Mouse (Mus musculus): ENCODE results near the gene Rnf215. TPM values are rescaled to one million over a fixed set of nuclear protein-coding genes. Genes with fewer than 3 reads are reported as not detected.
"Not testable (repeated sequence)": the region's sequence is repeated elsewhere in the genome, so short reads cannot be mapped to it uniquely, and the experiment has no call there.

Rnf215 gene
- polyA plus RNA-seq, 1 experiment, result 23.4 TPM

GRCm38 (mm10) chr11:4113496-4113895 is 21.5 kb upstream of the Rnf215 start:
- no peak for DNase-seq (ENCODE audit: low read depth)

DNA sequence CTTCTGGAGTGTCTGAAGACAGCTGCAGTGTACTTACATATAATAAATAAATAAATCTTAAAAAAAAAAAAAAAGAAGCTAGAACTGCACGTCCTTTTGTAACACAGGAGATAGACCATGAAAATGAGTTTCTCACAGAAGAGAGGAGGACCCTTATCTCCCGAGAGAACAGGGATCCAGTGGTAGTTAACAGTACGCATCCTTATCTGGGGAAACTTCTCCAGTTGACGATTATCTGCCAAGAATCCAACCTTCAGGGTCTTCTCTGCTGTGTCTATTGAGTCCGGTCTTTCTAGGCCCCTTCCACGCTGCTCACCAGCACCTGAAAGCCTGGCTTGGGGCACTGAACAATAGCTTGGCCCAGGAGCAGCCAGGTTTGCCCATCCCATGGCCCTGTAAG is 21.0 kb upstream of the Rnf215 start:
- no peak for DNase-seq (ENCODE audit: low read depth)

DNA sequence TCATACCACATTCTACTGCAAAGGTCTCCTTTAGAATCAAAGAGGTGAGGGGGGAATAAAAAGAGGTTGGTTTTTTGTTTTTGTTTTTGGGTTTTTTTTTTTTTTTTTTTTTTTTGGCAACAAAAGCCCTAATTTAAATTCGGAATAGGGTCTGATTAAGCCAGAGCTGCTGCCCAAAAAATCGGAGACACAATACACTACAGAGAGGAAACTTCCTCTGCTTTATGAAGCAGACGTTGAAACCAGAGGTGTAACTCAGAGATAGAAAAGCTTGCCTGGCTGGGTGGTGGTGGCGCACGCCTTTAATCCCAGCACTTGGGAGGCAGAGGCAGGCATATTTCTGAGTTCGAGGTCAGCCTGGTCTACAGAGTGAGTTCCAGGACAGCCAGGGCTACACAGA is 20.5 kb upstream of the Rnf215 start:
- DNase-seq (ENCODE audit: low read depth), result not testable (repeated sequence)

GRCm38 (mm10) chr11:4115407-4115806 is 19.6 kb upstream of the Rnf215 start:
- DNase-seq (ENCODE audit: low read depth), result no peak

DNA sequence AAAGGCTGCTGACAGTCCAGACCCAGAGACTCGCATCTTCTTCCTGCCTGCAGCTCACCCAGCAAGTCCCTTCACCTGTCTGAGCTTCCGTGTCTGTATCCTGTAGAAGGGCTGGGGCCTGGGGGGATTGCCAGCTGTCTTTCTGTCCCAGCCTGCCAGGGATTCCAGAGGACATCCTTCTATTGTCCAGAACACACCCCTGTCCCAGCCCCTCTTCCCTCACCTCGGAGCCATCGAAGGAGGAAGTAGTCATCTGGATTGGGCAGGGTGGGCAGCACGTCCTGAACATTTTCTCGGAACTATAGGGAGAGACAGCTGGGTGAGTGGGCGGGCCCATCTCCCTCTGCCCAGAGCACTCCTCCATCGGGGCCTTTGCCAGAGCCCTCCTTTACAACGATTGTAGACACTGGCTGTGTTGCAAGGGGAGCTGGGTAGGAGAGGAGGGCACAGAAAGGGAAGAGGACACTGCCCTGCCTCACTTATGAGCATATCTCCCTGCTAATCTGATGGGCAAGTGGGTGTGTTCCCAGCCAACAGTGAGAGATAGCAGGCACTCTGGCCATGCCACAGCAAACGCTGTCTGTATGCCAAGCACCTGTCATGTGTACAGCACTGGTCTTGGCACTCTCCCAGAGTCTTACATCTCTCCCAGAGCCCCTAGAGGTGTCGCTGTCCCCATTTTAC is 18.4 kb upstream of the Rnf215 start:
- DNase-seq (ENCODE audit: low read depth), result no peak

- no peak for DNase-seq (ENCODE audit: low read depth)
Observed at GRCm38 (mm10) chr11:4117372-4118071, 17.5 kb upstream of the Rnf215 start.

DNA sequence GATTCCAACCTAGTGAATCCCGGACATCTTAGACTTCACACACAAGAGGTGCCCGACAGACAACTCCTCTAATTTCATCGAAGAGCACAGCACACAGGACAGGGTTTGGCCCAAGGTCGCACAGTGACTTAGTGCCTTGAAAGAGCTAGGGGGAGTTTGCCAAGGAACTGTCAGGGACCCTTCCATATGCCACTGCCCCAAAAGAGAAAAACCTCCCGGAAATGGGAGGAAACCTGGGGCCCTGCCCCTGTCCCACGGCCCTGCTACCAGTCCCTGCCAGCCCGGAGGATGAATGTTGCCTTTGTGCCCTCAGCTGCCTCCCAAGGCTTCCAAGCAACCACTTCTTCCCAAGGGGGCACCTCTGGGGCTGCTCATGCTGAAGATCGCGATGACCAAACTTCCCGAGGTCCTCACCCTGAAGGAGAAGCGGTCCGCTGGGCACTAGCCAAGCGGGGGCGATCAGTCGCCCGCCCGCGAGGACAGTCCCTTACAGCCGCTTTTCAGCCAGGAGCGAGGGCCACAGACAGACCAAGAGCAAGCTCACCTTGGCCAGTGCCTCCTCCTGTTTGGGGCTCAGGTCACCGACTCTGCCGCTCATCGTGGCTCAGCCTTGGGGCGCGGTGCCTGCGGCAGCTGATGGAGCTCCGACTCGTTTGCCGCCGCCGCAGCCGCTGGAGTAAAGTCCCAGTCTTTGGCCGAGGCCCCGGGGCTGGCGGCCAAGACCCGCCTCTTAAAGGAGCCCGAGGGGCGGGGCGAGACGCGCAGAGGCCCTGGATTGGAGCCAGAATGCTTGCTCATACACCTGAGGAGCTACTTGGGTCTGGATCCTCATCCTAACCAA is 16.7 kb upstream of the Rnf215 start:
- DNase-seq (ENCODE audit: low read depth), result no peak

DNA sequence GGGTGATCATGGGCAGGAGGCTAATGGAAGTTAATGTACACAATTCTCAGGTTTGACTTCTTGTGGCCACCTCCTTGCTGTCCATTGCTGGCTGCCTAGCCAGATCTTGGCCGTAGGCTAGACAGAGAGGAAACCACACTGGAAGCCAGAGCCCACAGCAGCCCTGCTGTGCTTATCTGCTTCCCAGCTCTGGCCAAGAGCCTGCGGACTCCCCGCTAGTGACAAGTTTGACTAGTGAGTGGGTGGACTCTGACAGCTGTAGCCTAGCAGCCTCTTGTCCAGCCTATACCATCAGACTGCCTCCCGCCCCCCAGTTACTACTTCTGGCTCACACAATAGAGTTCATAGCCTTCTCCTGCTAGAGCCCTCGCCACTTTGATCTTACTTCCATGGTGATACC is 15.4 kb upstream of the Rnf215 start:
- DNase-seq (ENCODE audit: low read depth), result no peak

DNA sequence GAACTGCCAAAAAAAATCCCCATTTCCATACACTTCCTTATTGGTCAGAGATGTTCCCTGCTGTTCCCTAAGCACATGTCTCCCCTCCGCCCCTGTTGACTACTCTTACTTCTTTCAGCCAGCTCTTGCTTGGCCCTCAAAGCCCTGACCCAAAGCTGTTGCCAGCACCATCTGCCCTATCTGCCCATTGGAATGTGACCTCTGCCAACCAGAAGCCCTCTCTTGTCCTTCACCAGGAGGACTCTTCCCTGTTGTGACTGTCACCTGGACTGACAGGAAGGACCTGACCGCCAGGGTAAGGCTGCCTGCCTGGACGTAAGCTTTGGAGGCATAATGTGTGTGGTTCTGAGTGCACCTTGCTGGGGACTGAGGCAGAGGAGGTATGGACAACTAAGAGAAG is 13.3 kb upstream of the Rnf215 start:
- DNase-seq (ENCODE audit: low read depth), result no peak

GRCm38 (mm10) chr11:4122226-4122625 is 12.8 kb upstream of the Rnf215 start:
- no peak for DNase-seq (ENCODE audit: low read depth)

DNA sequence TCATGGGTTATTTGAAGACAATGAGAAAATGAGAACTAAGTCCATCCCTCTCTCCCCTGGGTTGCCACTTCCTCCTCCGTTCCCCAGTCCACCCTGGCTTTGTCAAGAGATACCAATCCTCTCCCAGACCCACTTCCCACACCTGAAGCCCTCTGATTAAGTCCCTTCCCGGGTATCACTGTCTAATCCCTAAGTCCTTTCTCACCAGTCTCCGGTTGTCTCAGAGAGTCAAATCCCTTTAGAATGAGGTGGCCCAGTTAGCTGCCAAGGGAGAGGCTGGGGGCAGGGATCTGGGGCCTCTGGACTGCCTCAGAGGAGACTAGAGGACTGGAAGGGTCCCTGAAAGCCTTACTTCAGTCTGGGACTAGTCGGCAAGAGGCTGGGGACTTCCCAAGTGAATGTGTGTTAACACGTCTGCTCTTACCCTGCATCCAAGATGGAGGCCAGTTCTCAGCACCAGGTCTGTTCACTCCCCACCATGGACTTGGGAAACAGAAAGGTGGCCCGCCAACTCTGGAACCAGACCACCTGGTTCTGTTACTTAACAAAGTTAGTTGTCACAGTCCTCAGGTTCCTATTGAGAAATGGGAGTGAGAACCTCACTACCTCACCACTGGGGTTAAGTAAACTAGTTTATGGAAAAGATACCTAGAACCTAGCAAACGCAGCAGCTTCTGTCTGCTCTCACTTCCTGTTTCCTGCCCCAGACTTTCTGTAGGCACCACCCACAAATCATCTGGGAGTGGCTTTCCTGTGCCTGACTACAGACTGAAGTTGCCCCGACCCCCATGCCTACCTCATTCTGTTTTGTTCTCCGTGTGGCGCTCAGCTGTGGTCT is 12.0 kb upstream of the Rnf215 start, which contains the start of gene Sec14l2:
Gene Sec14l2, minus strand, starts transcription at position 674 of the 838 bp plus-strand sequence.
- DNase-seq (ENCODE audit: low read depth), result no peak

DNA sequence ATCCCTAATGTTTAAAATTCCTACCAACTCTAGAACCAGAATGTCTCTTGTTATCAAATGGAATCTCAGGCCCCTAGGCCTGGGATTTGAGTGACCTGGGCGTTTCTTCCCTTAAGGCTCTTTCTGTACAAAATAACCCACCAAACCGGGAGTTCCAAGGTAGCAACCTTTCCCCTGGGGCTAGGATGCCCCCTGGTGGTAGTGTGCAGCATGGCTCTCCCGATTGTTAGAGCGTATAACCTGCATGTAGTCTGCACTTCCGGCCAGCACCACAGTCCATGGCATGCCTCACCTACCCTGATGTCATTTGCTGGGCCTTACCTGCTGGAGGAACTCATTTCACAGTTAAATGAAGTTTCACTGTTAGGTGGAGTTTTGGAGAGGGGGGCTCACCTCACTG is 11.1 kb upstream of the Rnf215 start:
- no peak for DNase-seq (ENCODE audit: low read depth)

DNA sequence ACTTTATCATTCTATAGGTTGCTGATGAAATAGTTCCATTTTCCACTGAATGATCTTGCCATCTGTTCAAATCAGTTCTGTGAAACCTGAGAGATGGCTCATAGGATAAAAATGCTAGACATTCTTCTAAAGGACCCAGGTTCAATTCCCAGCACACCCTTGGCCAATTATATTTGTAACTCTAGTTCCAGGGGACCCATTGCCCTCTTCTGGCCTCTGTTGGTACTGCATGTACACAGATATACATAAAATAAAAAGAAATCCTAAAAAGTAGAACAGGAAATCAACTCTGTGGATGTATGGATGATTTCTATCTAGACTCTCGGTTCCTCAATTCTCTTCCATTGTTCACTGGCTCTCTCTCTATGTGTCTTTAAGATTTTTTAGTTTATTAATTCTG is 7.9 kb upstream of the Rnf215 start:
- no peak for DNase-seq (ENCODE audit: low read depth)

DNA sequence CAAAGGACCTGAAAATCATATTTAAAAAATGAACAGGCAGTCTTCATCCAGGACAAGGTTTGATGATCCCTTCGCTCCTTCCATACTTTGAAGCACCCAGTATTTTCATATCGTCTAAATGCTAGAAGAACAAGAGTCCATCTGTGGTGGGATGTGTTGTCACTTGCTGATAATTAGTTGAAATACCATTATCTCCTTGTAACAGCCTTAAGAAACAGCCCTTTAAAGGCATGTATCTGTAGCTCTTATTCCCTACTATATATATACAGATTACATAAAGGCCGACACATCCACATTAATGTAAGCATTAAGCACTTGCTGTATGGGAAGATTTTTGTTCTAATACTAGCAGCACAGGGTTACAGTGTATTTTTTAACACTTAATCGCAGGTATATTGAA is 6.5 kb upstream of the Rnf215 start:
- DNase-seq (ENCODE audit: low read depth), result not testable (repeated sequence)

DNA sequence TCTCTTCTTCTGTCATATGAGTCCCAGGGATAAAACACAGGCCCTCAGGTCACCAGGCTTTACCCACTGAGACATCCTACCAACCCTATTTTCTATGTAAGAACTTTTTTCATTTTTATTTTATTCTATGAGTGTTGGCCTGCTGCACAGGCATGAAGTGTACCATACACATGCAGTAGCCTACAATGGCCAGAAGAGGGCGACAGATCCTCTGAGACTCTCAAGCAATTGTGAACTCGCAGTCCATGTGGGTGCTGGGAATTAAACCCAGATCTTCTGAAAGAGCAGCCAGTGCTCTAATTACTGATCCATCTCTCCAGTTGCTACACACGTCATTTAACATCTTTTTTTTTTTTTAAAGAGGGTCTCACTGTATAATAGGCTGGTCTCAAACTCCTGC is 1.6 kb upstream of the Rnf215 start:
- no peak for DNase-seq (ENCODE audit: low read depth)

DNA sequence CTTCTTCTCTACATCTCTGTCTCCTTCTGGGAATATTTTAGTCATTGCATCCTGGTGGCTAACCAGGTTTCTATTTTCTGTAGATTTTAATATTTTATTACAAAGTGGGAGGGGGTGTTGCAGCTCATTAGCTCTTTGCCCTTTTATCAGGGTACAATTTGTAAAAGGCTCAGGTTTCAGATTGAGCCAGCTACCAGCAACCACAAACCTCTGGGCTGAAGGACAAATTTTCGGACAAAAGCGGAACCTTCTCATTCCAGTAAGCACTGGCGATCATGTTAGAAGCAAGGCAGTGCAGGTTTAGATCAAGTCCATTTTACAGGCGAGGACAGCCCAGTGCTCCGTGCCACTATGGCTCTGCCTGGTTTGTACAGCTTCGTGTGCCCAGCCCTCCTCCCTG is 602 bp upstream of the Rnf215 start:
- DNase-seq (ENCODE audit: low read depth), result no peak

DNA sequence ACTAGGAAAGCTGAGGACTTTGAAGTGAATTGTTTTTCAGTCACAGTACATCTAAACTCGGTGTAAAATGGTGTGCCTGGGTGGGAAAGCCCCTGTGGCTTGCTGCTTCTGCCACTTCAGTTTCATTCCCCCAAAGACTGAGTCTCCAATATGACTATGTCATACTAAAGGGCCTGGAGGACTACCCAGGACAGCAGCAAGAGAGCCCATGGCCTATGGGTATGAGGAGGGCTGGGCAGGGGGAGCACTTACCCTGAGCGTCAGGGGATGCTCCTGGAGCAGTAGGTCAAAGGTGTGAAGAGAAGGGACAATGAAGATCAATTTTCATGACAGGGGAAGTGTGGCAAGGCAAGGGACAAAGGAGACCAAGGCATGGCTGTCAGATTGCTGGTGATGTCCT is 4.0 kb downstream of the Rnf215 start:
- no peak for DNase-seq (ENCODE audit: low read depth)

- no peak for DNase-seq (ENCODE audit: low read depth)
Observed at GRCm38 (mm10) chr11:4141505-4141904, 6.5 kb downstream of the Rnf215 start.

- DNase-seq (ENCODE audit: low read depth), result no peak
Observed at GRCm38 (mm10) chr11:4142352-4142751, 7.3 kb downstream of the Rnf215 start.

GRCm38 (mm10) chr11:4143281-4144062 is 8.5 kb downstream of the Rnf215 start:
- no peak for DNase-seq (ENCODE audit: low read depth)

DNA sequence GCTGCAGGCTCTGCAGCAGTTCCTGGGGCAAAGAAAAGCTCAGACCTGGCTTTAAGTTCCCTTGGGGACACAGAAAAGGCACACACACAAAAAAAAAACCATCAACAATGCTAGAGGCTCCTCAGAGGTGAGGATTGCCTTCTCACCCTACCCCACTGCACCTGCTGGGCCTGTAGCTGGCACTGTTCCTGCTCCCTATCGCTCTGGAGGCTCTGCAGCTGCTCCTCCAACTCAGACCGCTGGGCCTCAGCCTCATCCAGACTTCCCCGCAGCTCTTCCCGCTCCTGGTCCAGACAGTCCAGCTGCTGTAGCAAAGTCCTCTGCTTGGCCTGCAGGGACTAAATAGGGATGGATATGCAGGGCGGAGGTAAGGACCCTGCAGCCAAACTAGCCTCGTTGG is 11.4 kb downstream of the Rnf215 start:
- no peak for DNase-seq (ENCODE audit: low read depth)
